Comparison of ENCODE assay signal across 11 mouse cellular contexts in genomic region chr4:65252193-65252592, GRCm38 (mm10).
DNase-seq lines count a peak whose midpoint lies in the region; ATAC-seq and TF ChIP-seq lines count a peak whose summit lies in the region.
"Had no signal": no experiment of that assay in that cellular context is flagged by ENCODE, and none has a peak within 500 bp of the region (broad histone marks: within the 10 kb centered on the region; RNA-seq: fewer than 3 reads in every experiment).

No protein-coding gene starts in this region.

- no peak overlapping the region for H3K4me2 ChIP-seq in hindbrain, embryonic 16.5 days (ENCODE audit: low read length)
- no peak overlapping the region for H3K4me2 ChIP-seq in midbrain, embryonic 16.5 days (ENCODE audit: low read length)
- H3K4me2 ChIP-seq: limb, embryonic 15.5 days had no signal

- H3K9me3 ChIP-seq in forebrain, embryonic 10.5 days = no peaks in the 10 kb centered on the region
- H3K9me3 ChIP-seq in hindbrain, embryonic 16.5 days (ENCODE audit: control insufficient read depth, low read length) = no peaks in the 10 kb centered on the region
- H3K9me3 ChIP-seq in midbrain, embryonic 16.5 days (replicated peaks; ENCODE audit: control insufficient read depth, low read length, poor library complexity, severe bottlenecking) = no peaks in the 10 kb centered on the region
- H3K9me3 ChIP-seq: limb, embryonic 15.5 days had no signal

- 1% methylated on average over 8 of the region's 8 CpGs for WGBS in forebrain, embryonic 10.5 days
- WGBS in hindbrain, embryonic 16.5 days = 9% methylated on average over 8 of the region's 8 CpGs
- WGBS in midbrain, embryonic 16.5 days = 2% methylated on average over 8 of the region's 8 CpGs

- no peaks in the 10 kb centered on the region; the same call in 1 of the 2 replicates for H3K36me3 ChIP-seq in forebrain, embryonic 10.5 days (replicated peaks)
- H3K36me3 ChIP-seq in hindbrain, embryonic 16.5 days (ENCODE audit: control insufficient read depth, insufficient read depth, low read length) = no peaks in the 10 kb centered on the region
- H3K36me3 ChIP-seq in midbrain, embryonic 16.5 days (ENCODE audit: control insufficient read depth, insufficient read depth, low read length) = no peaks in the 10 kb centered on the region
- H3K36me3 ChIP-seq: limb, embryonic 15.5 days had no signal

- 0 out of 2 replicates have a peak, but pooled peaks have one; percentile 60 for ATAC-seq in hindbrain, embryonic 16.5 days
- ATAC-seq in midbrain, embryonic 16.5 days = peak; percentile 66; the same call in 1 of the 2 replicates

- no peak for TF ChIP-seq POLR2A in brain, embryonic 14.5 days (IDR thresholded peaks at IDR 0.05; ENCODE audit: borderline replicate concordance, extremely low read depth, insufficient read depth, insufficient read length, poor library complexity, severe bottlenecking)

- no peak overlapping the region for H3K27ac ChIP-seq in forebrain, embryonic 10.5 days
- H3K27ac ChIP-seq in hindbrain, embryonic 16.5 days (ENCODE audit: low read depth, low read length) = no peak overlapping the region
- H3K27ac ChIP-seq in midbrain, embryonic 16.5 days (ENCODE audit: low read length) = no peak overlapping the region
- H3K27ac ChIP-seq in left cerebral cortex, adult 2 months = no peak overlapping the region
- H3K27ac ChIP-seq: limb, embryonic 15.5 days; macrophage had no signal

- H3K4me1 ChIP-seq in forebrain, embryonic 10.5 days = peaks cover 27% of the 10 kb centered on the region
- peaks cover 3% of the 10 kb centered on the region; the same call in 1 of the 2 replicates for H3K4me1 ChIP-seq in hindbrain, embryonic 16.5 days (ENCODE audit: control insufficient read depth, insufficient read depth, low read depth, low read length)
- peaks cover 5% of the 10 kb centered on the region for H3K4me1 ChIP-seq in midbrain, embryonic 16.5 days (ENCODE audit: control insufficient read depth, insufficient read depth, low read length)

- DNase-seq in brain, embryonic 14.5 days (ENCODE audit: low read depth) = peak; percentile 93
- DNase-seq in forebrain, embryonic 10.5 days (ENCODE audit: extremely low spot score, low spot score) = peak; percentile 71
- no peak for DNase-seq in cerebellum, adult 9-11 months
- DNase-seq in left cerebral cortex, adult 2 months (ENCODE audit: extremely low spot score in 1 of 2, low spot score in 2 of 2) = no peak
- DNase-seq in heart, postnatal 14 days = no peak
- DNase-seq: adrenal gland, postnatal 25 days; kidney, postnatal 25 days had no signal

- no peak overlapping the region for H3K9ac ChIP-seq in hindbrain, embryonic 16.5 days (ENCODE audit: low read depth, low read length)
- H3K9ac ChIP-seq in midbrain, embryonic 16.5 days (ENCODE audit: low read depth, low read length) = no peak overlapping the region
- H3K9ac ChIP-seq: limb, embryonic 15.5 days had no signal

- H3K4me3 ChIP-seq in forebrain, embryonic 10.5 days = 0 out of 2 replicates have a peak overlapping the region, but pooled peaks have one; percentile 5
- H3K4me3 ChIP-seq in hindbrain, embryonic 16.5 days (ENCODE audit: low read length) = no peak overlapping the region
- no peak overlapping the region for H3K4me3 ChIP-seq in midbrain, embryonic 16.5 days (ENCODE audit: low read depth, low read length)
- no peak overlapping the region for H3K4me3 ChIP-seq in left cerebral cortex, adult 2 months
- H3K4me3 ChIP-seq: limb, embryonic 15.5 days had no signal

- no peak for TF ChIP-seq CTCF in brain, embryonic 14.5 days (IDR thresholded peaks at IDR 0.05; ENCODE audit: borderline replicate concordance, extremely low read depth, insufficient read depth, insufficient read length)
- no peak for TF ChIP-seq CTCF in left cerebral cortex, adult 2 months (IDR thresholded peaks at IDR 0.05)

- H3K27me3 ChIP-seq in forebrain, embryonic 10.5 days (ENCODE audit: poor library complexity, severe bottlenecking) = peaks cover 89% of the 10 kb centered on the region
- H3K27me3 ChIP-seq in hindbrain, embryonic 16.5 days (replicated peaks; ENCODE audit: control insufficient read depth, insufficient read depth, low read length) = peaks cover 4% of the 10 kb centered on the region
- peaks cover 5% of the 10 kb centered on the region; the same call in 1 of the 2 replicates for H3K27me3 ChIP-seq in midbrain, embryonic 16.5 days (ENCODE audit: control insufficient read depth, insufficient read depth, low read depth, low read length)
- H3K27me3 ChIP-seq: limb, embryonic 15.5 days had no signal

- intact Hi-C loops in left cerebral cortex, adult 2 months (cut with DNase I) = no loop called here
- intact Hi-C loops in heart, postnatal 14 days (cut with DNase I) = no loop called here

Comparison
In these comparisons a context has a peak if more than half of its experiments do, and no peak if none do; other contexts are left out.
1. DNase-seq: peak in brain, embryonic 14.5 days (single experiment) and forebrain, embryonic 10.5 days (single experiment); none in cerebellum, adult 9-11 months (single experiment), left cerebral cortex, adult 2 months (0 of 2) and heart, postnatal 14 days (0 of 2).